Mouse (Mus musculus) liver, postnatal 0 days (tissue): ENCODE data around the gene Gm11099. TPM values are rescaled to one million over a fixed set of nuclear protein-coding genes. Genes with fewer than 3 reads are reported as not detected.
A peak's percentile ranks its signal among the peaks of the same experiment; 100 is the strongest.

Experiments used
- ATAC-seq: fragments of 200-750 bp; cut with Nextera tagmentation; 2 replicates; pipeline ENCODE4 v1.8.0; 2017; ENCODE audit warnings: mild to moderate bottlenecking, moderate library complexity
- DNase-seq: peaks from one replicate; pipeline ENCODE4 v3.0.0-alpha.2; 2016
- H3K27ac ChIP-seq: fragments of 300-500 bp; sonication (generic); 2 replicates; pipeline ENCODE4 v1.5.1; 2014; ENCODE audit warnings: antibody characterized with exemption, moderate library complexity, mild to moderate bottlenecking, low read depth
- H3K27me3 ChIP-seq: fragments of 300-500 bp; sonication (generic); 2 replicates; pipeline ENCODE4 v1.6.1; 2014; ENCODE audit warnings: low read length, control low read depth, mixed read lengths; ENCODE audit not compliant: insufficient read depth
- H3K36me3 ChIP-seq: fragments of 300-500 bp; sonication (generic); replicated peaks from 2 replicates; pipeline ENCODE4 v1.6.1; 2014; ENCODE audit warnings: mild to moderate bottlenecking, control low read depth, low read length, moderate library complexity, mixed read lengths; ENCODE audit not compliant: insufficient read depth
- H3K4me1 ChIP-seq: fragments of 300-500 bp; sonication (generic); 2 replicates; pipeline ENCODE4 v1.6.1; 2014; ENCODE audit warnings: antibody characterized with exemption, mild to moderate bottlenecking, control low read depth; ENCODE audit not compliant: insufficient read depth
- H3K4me2 ChIP-seq: fragments of 300-500 bp; sonication (generic); 2 replicates; pipeline ENCODE4 v1.6.1; 2014; ENCODE audit warnings: low read depth, mild to moderate bottlenecking, low read length, moderate library complexity, mixed read lengths
- H3K4me3 ChIP-seq: fragments of 300-500 bp; sonication (generic); 2 replicates; pipeline ENCODE4 v1.5.1; 2014; ENCODE audit warnings: low read depth, low read length
- H3K9ac ChIP-seq: fragments of 300-500 bp; sonication (generic); replicated peaks from 2 replicates; pipeline ENCODE4 v1.6.1; 2014; ENCODE audit warnings: mild to moderate bottlenecking, moderate library complexity
- H3K9me3 ChIP-seq: fragments of 300-500 bp; sonication (generic); 2 replicates; pipeline ENCODE4 v1.6.1; 2016; ENCODE audit warnings: mild to moderate bottlenecking, control low read depth, low read length, mixed read lengths
- CTCF ChIP-seq: sonication (generic); IDR thresholded peaks from 2 replicates; pipeline ENCODE4 v1.5.1; 2016; ENCODE audit warnings: antibody characterized with exemption, low read depth
- EP300 ChIP-seq: IDR thresholded peaks from 2 replicates; pipeline ENCODE4 v1.6.1; 2016; ENCODE audit warnings: antibody characterized with exemption, low read depth, mild to moderate bottlenecking
- WGBS: fragments of 180-500 bp; shearing (Covaris S2); extraction: QIAGEN DNeasy Blood & Tissue Kit; methylation state at CpG from one replicate; pipeline ENCODE4 v1.1.7; 2014; ENCODE audit not compliant: insufficient replicate concordance; 5-methylcytosine and 5-hydroxymethylcytosine counted together
- polyA plus RNA-seq: library from polyadenylated mRNA; unstranded; fragments of >200 nt; fragmentation: Nextera tagmentation; extraction: Ambion mirVana; gene quantifications from 2 replicates; pipeline ENCODE4 v1.2.1, GENCODE M21; 2015

Gene Gm11099
- polyA plus RNA-seq, 1 experiment from 2014 or later = not detected

DNA sequence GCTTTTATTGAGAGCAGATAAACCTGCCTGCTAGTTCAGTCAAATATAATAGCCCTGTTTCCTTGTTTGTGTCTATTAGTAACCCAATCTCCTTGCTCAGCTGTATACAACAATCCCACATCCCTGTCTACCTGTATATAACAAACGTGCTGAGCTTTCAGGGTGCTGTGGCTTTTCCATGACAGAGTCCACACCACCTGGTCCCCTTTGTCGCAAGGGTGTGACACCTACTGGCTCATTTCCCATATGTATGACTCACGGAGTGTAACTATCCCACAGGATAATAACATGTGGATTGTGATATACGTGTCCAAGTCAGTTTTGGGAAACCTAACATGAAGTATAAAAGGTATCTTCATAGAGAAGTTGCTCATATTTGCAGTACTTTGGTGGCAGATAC, 16.8 kb upstream of the Gm11099 start:
- H3K9me3 ChIP-seq = no peaks in the 10 kb centered on the region
- 74% methylated on average over 4 of the region's 4 CpGs for WGBS
- ATAC-seq = no peak

DNA sequence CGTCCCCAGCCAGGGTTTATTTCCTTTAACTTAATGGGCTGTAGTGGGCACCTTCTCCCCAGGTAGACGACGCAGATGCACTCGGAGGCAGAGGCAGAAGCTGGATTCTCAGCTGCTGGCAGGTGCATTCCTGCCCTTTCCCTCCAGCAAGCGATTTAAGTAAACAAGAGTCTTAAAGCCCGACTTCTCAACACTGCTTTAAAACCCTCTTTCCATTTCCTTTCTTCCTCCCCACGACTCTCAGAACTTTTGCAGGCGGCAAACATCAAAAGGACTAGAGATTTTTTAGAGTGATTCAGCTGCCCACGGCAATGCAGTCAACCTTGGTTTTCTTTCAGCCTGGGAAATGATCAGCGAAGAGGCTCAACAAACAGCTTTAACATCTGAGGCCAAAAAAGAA, 14.7 kb upstream of the Gm11099 start:
- no peak overlapping the region; the same call in 1 of the 2 replicates for H3K9ac ChIP-seq
- H3K36me3 ChIP-seq = no peaks in the 10 kb centered on the region
- no peaks in the 10 kb centered on the region for H3K27me3 ChIP-seq
- no peaks in the 10 kb centered on the region for H3K9me3 ChIP-seq
- H3K27ac ChIP-seq = no peak overlapping the region
- no peak for TF ChIP-seq EP300
- TF ChIP-seq CTCF = no peak
- no peak overlapping the region for H3K4me3 ChIP-seq
- no peak for DNase-seq
- no peak overlapping the region for H3K4me2 ChIP-seq
- 35% methylated on average over 10 of the region's 10 CpGs for WGBS
- H3K4me1 ChIP-seq = no peaks in the 10 kb centered on the region
- ATAC-seq = no peak

More for the DNA sequence above, 16.8 kb upstream of the Gm11099 start:
- DNase-seq = no peak
- Histone ChIP-seq H3K36me3 (no peaks in the 10 kb centered on the region), H3K27me3 (no peaks in the 10 kb centered on the region), H3K4me1 (no peaks in the 10 kb centered on the region), H3K27ac (no peak overlapping the region), H3K4me3 (no peak overlapping the region), H3K4me2 (no peak overlapping the region), H3K9ac (no peak overlapping the region)
- TF ChIP-seq EP300 (no peak), CTCF (no peak)

DNA sequence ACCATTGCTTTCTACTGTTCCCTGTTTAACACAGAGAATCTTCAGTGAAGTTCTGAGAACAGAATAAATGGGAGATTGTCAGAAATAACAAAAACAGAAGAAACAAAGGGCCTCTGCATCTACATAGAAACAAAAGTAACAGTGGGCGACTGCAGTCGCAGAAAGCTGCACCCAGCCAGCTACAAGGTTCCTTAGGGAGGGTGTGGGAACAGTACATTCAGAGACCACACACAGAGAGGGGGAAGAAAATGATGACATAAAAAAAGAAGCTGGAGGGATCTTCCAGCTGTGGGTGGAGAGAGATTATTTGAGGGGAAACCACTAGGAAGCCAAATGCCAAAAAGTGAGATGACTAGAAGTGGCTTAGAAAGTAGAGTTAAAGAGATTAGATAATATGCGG, 20.6 kb downstream of the Gm11099 start:
- ATAC-seq = no peak
- WGBS = 54% methylated on average over 3 of the region's 3 CpGs
- H3K27ac ChIP-seq = no peak overlapping the region
- H3K9me3 ChIP-seq = no peaks in the 10 kb centered on the region
- no peak for DNase-seq
- no peak overlapping the region for H3K4me3 ChIP-seq
- H3K36me3 ChIP-seq = no peaks in the 10 kb centered on the region
- H3K4me2 ChIP-seq = no peak overlapping the region
- no peak overlapping the region for H3K9ac ChIP-seq
- no peak for TF ChIP-seq EP300
- TF ChIP-seq CTCF = no peak
- no peaks in the 10 kb centered on the region for H3K4me1 ChIP-seq
- H3K27me3 ChIP-seq = no peaks in the 10 kb centered on the region

- ATAC-seq = no peak
- H3K4me1 ChIP-seq = no peaks in the 10 kb centered on the region
- no peak overlapping the region for H3K9ac ChIP-seq
- no peak overlapping the region for H3K4me3 ChIP-seq
- H3K27ac ChIP-seq = no peak overlapping the region
- H3K4me2 ChIP-seq = no peak overlapping the region
- TF ChIP-seq CTCF = no peak
- no peak for TF ChIP-seq EP300
- no peaks in the 10 kb centered on the region for H3K27me3 ChIP-seq
- H3K36me3 ChIP-seq = no peaks in the 10 kb centered on the region
- no peaks in the 10 kb centered on the region for H3K9me3 ChIP-seq
- 56% methylated on average over 4 of the region's 4 CpGs for WGBS
- DNase-seq = no peak
Measured at GRCm38 (mm10) chr2:58905057-58905456, 45.8 kb downstream of the Gm11099 start.

DNA sequence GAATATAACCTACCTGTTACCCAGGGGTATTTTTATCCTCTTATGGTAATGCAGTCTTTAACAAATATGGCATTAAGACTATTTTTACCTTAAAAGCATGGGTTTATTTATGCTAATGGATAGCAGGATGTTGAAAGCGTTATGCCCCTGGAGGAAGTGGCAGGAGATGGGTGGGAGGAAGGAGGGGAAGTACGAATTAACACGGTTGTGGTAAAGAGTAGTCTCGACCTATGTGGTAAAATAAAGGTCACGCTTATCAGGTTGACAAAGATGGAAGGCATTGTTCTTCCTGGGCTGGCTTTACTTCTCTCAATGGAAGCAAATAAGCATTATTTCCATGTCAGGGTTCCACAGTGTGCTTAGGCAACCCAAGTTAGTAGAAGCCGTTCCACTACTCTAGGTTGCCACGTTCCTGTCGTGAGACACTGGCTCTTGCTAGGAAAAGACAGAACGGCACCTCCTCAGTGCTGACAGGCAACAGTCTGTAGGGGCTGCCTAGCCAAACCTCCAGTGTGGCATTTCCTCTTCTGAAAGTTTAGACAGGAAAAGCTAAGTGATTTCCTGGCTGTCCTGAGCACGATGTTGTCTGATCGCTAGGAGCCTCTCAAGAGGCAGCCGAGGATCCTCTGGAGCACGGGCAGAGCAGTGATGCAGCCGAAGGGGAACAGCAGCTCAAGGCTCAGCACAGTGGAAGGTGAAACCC, 47.7 kb downstream of the Gm11099 start:
- Histone ChIP-seq H3K4me1 (no peaks in the 10 kb centered on the region), H3K4me2 (peak overlapping the region; percentile 45; the same call in 1 of the 2 replicates), H3K9ac (no peak overlapping the region), H3K36me3 (no peaks in the 10 kb centered on the region), H3K27ac (no peak overlapping the region), H3K4me3 (no peak overlapping the region), H3K27me3 (no peaks in the 10 kb centered on the region), H3K9me3 (no peaks in the 10 kb centered on the region)
- 21% methylated on average over 14 of the region's 14 CpGs for WGBS
- no peak for TF ChIP-seq EP300
- DNase-seq = no peak
- ATAC-seq = no peak

GRCm38 (mm10) chr2:58912339-58912738, 53.1 kb downstream of the Gm11099 start:
- no peak for TF ChIP-seq CTCF
- no peak for TF ChIP-seq EP300
- H3K36me3 ChIP-seq = no peaks in the 10 kb centered on the region
- H3K27me3 ChIP-seq = no peaks in the 10 kb centered on the region
- DNase-seq = no peak
- no peak overlapping the region for H3K9ac ChIP-seq
- no peak for ATAC-seq
- 89% methylated on average over 9 of the region's 9 CpGs for WGBS
- no peak overlapping the region for H3K27ac ChIP-seq
- H3K4me2 ChIP-seq = no peak overlapping the region
- no peak overlapping the region for H3K4me3 ChIP-seq
- H3K9me3 ChIP-seq = no peaks in the 10 kb centered on the region
- H3K4me1 ChIP-seq = no peaks in the 10 kb centered on the region

DNA sequence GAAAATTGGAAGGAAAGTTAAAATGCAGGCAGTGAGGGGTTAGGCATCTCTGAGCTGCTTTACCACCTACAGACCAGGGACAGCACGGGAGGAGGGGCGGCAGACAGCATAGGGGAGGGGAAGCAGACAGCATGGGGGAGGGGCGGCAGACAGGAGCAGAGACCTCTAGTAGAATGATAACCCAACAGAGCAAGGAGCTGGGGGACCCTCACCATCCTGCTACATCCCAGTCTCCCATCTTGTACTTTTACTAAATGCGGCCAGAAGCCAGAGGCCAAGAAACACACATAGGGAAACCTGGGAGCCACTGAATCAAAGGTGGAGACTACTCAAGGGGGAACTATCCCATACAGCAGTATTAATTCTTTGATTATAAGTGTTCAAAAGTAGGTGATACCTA, 59.1 kb downstream of the Gm11099 start:
- no peaks in the 10 kb centered on the region for H3K4me1 ChIP-seq
- H3K36me3 ChIP-seq = no peaks in the 10 kb centered on the region
- WGBS = 65% methylated on average over 4 of the region's 4 CpGs
- H3K4me3 ChIP-seq = no peak overlapping the region
- H3K27ac ChIP-seq = no peak overlapping the region
- TF ChIP-seq CTCF (no peak), EP300 (no peak)
- H3K4me2 ChIP-seq = no peak overlapping the region
- H3K27me3 ChIP-seq = no peaks in the 10 kb centered on the region
- DNase-seq = no peak
- H3K9me3 ChIP-seq = no peaks in the 10 kb centered on the region
- H3K9ac ChIP-seq = no peak overlapping the region
- ATAC-seq = no peak
